Mouse (Mus musculus): ENCODE data around the gene Rnf43. TPM values are rescaled to one million over a fixed set of nuclear protein-coding genes. Genes with fewer than 3 reads are reported as not detected.

Gene Rnf43
- total RNA-seq, 2 experiments from 2014 or later: 0.15 to 0.38 TPM

GRCm38 (mm10) chr11:87673282-87673681, 10.8 kb downstream of the Rnf43 start:
- DNase-seq: no peak
- intact Hi-C loops (cut with DNase I): no loop called here

DNA sequence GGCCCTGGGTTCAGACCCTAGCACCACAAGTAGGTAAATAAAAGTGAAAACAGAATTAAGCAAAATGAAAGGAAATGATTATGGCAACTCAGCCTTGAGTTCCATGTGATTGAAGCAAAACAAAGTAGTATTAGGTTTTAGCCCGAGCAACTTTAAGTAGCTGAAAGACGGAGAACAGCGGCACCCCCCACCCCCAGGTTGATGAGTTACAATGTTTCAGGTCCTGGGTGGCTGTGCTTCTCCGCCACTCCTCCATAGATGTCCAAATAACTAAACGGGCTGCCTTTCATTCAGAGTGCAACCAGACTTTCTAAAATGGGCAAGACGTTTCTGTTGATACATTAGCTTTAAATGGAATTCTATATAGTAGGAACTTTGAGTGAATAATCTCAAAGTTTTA, 13.1 kb downstream of the Rnf43 start:
- intact Hi-C loops (cut with DNase I): no loop called here
- no peak for DNase-seq

GRCm38 (mm10) chr11:87677756-87678155, 15.2 kb downstream of the Rnf43 start:
- intact Hi-C loops (cut with DNase I): no loop called here
- DNase-seq: no peak

GRCm38 (mm10) chr11:87678545-87678944, 16.0 kb downstream of the Rnf43 start:
- DNase-seq: no peak
- intact Hi-C loops (cut with DNase I): no loop called here

DNA sequence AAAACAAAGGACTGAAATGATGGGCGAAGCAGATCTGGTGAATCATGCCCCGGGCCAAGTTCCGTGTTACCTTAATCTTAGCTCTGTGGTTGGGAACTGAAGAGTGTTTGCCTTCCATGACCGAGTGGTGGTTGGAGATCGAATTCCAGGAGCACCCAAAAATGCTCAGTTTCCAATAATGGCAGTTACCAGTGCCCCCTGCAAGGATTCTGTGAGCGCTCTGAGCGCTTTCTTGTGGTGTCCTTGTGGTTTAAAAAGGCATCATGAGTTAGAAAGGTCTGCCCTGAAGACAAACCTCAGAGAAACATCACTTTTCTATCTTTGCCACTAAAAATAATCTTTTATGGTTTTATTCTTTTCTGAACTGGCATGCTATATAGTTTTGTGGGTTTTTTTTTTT, 16.5 kb downstream of the Rnf43 start:
- DNase-seq: no peak
- intact Hi-C loops (cut with DNase I): no loop called here

DNA sequence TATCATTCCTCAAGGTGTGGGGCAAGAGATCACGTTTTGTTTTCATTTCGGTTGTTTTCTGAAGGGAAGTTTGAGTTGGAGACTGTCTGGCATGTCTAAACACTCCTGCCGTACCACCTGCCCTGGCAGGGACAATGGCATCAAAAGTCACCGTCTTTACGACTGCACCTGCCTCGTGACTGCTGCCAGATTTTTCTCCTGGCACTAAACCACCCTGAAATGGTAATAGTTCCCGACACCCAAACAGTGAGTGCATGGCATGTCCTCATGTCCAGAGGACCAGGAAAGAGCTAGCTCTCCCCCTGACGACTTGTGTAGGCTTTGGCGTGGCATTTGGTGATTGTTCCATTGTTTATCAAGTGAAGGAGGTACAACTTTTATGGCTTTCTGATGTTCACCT, 18.3 kb downstream of the Rnf43 start:
- no peak for DNase-seq
- intact Hi-C loops (cut with DNase I): no loop called here

DNA sequence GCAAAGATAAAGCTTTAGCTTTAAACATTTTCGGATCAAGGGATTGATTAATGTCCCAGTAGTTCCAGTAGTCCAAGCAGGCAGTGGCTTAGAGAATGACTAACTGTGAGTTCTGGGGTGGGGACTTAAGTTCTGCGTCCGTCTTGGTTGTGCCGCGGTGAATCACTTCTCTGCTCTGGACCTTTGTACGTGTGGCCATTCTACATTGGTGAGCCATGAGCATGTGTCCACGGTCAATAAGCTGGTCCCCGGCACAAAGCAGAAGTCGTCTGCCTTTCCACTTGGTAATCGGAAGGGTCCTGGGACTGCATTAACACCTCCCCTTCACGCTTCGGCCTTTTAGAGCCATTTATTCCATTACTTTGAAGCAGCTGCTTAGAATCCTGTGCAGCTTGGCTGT, 19.6 kb downstream of the Rnf43 start:
- intact Hi-C loops (cut with DNase I): no loop called here
- no peak for DNase-seq

DNA sequence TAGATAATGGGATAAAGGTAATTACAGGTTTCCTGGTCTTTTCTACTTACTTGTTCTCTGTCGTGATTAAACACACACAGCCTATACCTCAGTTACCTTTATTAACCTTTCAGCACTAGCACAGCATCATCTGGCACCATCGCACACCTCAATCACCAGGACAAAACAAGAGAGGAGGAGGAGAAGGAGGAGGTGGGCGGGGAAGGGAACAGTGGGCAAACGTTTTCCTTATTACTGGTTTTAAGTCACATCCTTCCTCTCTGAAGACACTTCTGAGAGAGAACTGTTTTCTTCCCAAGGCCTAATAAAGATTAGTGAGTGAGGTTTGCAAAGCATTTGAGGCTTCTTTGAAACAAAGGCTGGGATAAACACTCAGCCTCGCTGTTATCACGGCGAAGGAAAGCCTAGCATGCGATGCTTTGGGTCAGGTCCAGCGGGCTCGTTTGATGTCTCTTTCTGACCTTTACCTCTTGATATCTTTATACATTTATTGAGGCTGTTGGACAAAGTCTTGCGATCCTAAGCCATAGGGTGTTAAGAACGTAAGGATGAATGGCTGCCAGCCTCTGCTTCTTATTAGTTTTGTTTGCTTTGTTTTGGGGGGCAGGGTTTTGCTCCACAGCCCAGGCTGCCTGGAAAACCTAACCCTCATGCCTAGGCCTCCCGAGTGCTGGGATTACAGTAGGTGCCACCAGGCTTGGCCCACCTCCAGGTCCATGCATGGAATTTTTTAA, 20.5 kb downstream of the Rnf43 start:
- no peak for DNase-seq
- intact Hi-C loops (cut with DNase I): no loop called here

DNA sequence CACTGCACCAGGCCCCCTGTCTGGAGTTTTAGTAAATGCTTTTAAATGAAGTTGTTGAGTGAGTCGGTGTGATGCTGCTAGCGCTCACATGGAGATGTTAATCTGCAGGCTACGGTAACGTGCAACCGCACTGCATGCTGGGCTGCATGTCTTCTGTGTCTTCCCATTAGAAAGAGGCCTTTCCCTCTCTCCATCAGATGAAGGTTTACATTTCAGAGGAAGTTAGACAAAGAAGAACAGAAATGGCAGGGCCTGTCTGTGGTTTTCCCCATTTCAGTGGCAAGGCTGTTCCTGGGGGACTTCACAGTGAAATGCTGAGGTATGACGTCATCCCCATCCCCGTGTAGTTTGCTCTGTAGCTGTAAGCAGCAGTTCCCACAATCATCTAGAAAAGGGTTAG, 23.9 kb downstream of the Rnf43 start:
- intact Hi-C loops (cut with DNase I): no loop called here
- no peak for DNase-seq

GRCm38 (mm10) chr11:87687246-87688225, 25.0 kb downstream of the Rnf43 start:
- intact Hi-C loops (cut with DNase I): no loop called here

DNA sequence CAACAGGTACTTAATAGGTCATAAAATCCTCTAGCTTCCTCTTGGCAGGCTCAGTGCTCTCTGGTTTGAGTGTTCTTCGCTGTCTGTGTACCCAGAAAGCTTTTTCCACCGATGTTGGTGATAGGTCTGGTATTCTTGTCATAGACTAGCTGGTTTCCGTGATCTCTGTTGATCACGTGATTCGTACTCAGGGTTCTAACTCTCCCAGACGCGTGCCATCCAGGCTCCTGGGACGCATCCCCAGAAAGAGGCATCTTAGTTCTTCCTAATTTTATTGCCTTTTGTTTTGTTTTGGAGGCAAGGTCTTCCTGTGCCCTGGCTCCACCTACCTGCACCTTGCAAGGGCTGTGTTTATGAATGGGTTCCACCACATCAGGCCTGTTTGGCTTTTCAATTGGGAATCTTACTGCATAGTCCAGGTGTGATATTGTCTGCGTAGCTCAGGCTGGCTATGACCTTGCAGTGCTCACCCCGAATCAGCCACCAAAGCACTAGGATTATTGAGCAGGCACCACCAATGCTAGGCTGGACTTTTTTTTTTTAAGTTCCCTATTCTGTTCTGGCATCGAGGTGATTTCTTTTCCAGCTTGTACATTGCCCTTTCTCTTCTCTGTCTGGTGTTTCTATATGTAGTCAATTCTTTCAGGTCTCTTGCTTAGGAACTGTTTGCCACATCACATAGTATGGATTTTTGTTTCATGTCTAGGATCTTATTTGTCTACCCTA, 26.1 kb downstream of the Rnf43 start:
- intact Hi-C loops (cut with DNase I): no loop called here
- no peak for DNase-seq

More at GRCm38 (mm10) chr11:87687246-87688225, 25.0 kb downstream of the Rnf43 start:
- DNase-seq: no peak

- intact Hi-C loops (cut with DNase I): no loop called here
- no peak for DNase-seq
These were observed 26.9 kb downstream of the Rnf43 start for GRCm38 (mm10) chr11:87689402-87689808.

- DNase-seq: no peak
- intact Hi-C loops (cut with DNase I): no loop called here
These were observed 27.7 kb downstream of the Rnf43 start for GRCm38 (mm10) chr11:87690054-87690740.

DNA sequence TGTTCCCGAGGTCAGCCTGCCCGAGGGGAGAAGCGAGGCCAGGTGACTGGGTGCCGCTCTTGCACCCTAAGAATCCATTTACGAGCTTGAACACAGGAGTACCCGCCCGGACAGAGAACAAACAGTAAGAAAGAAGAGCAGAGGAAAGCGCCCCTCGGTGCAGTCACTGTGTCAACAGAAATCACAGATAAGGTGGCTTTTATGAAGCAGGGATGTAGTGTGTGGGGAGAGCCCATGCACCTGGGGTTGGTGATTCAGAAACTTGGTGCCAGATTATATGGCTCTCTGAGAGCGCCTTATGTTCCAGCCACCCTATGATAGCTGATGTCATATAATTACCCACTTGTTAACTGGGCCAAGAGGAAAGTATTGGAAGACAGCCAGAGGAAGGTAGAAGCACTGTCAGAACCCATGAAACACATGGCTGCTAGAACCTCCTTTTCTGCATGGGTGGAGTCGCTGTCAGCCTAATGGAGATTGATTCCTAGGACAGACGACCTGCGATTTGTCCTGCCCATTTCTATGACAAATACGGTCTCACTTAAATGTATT, 34.7 kb downstream of the Rnf43 start:
- DNase-seq: no peak
- intact Hi-C loops (cut with DNase I): no loop called here

GRCm38 (mm10) chr11:87698126-87698525, 35.6 kb downstream of the Rnf43 start:
- intact Hi-C loops (cut with DNase I): no loop called here

GRCm38 (mm10) chr11:87701108-87701507, 38.6 kb downstream of the Rnf43 start:
- DNase-seq: no peak
- intact Hi-C loops (cut with DNase I): no loop called here

More at GRCm38 (mm10) chr11:87698126-87698525, 35.6 kb downstream of the Rnf43 start:
- DNase-seq: no peak

DNA sequence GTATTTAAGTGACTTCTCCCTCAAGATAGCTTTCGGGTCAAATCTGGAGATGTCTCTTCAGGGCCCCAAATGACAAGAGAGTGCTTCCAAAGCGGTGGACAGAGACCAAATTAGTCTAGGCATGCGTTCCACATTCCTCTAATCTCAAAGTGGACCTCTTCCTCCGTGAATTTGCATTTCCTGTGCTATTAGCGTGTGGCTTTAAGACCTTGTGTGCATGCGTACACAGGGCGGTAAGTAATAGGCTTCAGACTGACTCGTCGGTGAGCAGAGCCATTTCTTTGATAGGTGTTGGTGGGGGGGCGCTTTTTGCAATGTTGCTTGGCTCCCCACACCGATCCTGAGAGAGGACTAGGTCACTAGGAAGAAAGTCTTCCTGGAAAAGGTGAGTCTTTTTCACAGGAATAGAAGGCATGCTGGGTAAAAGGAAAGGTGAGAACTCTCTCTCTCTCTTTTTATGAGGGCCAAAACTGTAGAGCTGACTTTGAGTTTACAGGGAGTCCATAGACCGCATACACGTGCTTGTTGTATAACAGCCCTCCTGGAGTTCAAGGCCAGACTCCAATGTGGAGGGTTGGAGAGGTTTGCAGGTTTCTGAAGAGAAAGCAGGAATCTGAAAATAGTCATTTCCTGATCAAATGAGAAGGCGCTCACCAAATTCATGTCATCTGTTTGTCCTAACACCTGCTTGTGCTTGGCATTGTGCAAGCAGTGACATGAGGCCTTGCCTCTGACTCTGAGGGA, 39.5 kb downstream of the Rnf43 start:
- intact Hi-C loops (cut with DNase I): no loop called here
- DNase-seq: no peak

DNA sequence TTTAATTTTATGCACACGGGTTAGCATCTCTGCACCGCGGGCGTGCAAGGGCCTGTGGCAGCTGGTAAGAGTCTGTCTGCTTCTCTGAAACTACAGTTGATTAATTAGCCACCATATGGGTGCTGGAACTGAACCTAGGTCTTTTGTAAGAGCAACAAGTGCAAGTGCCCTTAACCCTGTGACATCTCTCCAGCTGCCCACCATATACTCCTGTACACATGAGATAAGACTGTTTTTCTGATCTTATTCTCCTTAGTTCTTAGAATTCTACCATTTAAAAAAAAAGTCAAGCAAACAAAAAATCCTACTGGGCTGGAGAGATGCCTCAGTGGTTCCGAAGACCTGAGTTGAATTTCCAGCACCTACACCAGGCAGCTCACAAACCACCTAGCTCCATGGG, 41.1 kb downstream of the Rnf43 start:
- intact Hi-C loops (cut with DNase I): no loop called here

DNA sequence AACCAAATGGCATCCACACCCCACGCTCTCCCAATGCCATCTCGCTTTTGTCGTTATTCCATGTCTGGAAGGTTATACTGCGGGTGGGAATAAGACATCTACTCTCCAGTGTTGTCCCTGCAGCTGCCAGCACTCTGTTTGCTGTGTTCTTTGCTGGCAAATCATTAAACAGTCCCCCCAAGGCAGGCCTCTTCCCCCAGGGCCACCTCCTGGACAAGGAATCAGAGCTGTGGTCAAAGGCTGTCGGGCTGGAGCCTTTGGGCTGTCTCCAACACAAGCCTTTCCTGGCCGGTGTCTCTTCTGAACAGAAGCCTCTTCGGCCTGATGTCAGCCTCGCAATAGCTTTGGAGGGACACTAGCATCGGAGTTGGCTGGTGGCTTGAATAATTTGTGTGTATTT, 41.8 kb downstream of the Rnf43 start:
- intact Hi-C loops (cut with DNase I): no loop called here
- DNase-seq: no peak

More for the DNA sequence above, 41.1 kb downstream of the Rnf43 start:
- no peak for DNase-seq
